Mouse (Mus musculus) mouse embryonic stem cell (cell line): ENCODE measurements around the gene Oosp1.

Experiments
- in situ Hi-C, 2 experiments: fragments of 300-500 bp; cut with MboI; formaldehyde crosslinking; loops; 1 replicate in 1 of 2; 3 replicates in 1 of 2; pipeline ENCODE4 v1.14.3; 2019 to 2020; ENCODE audit warnings: low sequenced_read_pairs in 2 of 2, low pct_unique_long_range_greater_than_20kb in 1 of 2, mixed read lengths in 1 of 2; ENCODE audit not compliant: unreplicated experiment in 1 of 2

Oosp1 gene

DNA sequence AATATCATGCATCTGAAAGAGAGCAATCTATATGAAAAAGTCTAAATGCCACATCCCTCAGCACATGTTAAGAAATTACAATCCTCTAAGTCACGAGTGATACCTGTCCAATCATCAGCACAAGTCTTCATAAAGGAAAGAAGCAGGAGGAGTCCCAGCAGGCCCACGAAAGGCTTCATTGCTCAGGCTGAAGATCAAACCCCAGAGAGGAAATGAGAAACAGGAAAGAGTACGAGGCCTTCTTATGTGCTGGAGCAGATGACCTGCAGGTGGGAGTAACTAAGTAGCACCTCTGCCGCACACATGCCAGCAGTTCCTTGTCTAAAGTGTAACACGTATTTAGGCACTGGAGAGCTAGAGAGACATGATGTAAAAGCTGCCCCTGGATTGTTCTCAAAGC, at the start of gene Oosp1:
TSS of gene Oosp1 (minus strand) at position 312 of the 400 bp plus-strand sequence.
- in situ Hi-C loops: no loop called here

DNA sequence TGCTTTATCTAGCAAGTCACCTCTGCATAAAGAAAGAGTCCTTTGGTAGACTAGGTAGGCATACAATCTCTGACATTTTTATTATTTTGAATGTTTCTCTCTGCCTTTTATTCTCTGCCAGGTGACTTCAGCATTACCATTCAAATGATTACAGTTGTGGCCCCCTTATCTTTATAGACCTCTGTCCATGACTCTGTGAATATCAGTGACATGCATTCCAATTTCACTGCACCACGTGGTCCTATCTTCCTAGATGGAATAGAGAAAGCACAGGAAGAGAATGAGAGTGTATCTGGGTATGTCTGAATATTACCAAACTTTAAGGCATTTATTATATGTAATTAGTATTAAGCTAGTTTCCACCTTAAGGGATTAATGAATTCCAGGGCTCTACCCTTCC, 45.5 kb upstream of the Oosp1 start:
- in situ Hi-C loops: no loop called here

DNA sequence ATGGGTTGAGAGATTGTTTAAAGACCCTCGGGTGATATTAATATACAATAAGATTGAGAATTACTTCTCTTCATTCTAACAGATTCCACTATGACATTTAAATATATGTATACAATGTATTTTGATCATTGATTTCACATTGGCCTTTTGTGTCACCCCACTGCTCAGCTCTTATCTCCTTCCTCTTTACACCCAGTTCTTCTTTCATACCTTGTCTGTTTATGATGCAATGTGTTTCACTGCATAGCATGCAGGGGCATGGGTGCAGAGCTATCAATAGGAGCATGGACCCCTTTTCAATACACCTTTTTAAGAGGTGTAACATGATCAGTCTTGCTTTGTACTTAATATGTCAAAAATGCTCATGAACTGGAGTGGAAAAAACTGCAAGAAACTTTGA, 39.3 kb upstream of the Oosp1 start:
- in situ Hi-C loops: no loop called here

DNA sequence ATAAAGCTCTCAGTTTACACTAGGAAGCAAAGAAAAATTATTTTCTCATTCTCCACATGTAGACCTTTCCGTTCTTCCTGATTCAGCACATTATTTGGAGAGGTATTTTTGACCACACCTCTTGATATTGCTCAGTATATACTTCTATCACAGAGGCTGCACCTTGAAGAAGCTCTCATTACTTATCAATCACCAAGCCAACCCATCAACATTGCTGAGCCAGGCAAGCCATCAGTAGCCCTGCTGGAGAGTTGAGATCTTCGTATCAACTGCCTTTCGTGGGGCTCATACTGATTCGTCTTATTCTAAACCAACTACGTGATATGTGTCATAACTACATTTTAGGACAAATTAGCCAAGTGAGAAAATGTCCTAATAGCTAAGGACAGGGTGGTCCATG, 36.4 kb upstream of the Oosp1 start:
- in situ Hi-C loops: no loop called here

DNA sequence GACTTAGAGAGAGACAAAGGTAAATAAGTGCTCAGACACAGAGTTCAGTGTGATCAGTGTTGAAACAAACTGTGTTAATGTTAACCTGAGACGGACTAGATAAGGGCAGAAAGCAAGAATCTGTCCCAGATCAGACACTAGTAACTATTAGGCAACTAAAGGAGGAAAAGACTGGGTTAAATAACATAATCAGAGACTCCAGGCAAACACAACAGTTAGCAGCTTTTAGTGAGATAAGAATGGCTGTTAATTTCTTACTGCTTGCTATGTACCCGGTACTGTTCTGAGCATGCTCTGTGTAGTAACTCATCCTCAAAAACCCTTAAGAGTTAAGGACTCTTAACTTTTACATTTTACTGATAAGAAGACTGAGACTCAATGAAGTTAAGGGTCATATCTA, 35.0 kb upstream of the Oosp1 start:
- in situ Hi-C loops: no loop called here

DNA sequence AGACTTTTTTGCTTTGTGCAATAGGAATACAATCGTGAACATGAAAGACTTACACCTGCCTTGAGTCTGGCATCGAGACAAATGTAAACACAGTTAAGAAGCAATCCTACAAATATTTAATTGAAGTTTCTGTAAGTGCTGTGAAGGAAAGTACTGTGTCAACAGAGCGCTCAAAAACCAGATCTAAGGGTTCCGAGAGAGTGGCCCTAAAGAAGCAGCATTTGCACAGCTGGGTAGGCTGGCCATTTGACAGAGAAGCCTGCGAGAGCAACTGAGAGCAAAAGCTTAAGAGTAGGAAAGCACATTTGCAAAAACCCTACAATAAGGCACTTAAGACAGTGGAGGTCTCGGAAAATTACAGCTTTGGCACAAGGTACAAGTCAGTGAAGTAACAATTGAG, 33.3 kb upstream of the Oosp1 start:
- in situ Hi-C loops: no loop called here

DNA sequence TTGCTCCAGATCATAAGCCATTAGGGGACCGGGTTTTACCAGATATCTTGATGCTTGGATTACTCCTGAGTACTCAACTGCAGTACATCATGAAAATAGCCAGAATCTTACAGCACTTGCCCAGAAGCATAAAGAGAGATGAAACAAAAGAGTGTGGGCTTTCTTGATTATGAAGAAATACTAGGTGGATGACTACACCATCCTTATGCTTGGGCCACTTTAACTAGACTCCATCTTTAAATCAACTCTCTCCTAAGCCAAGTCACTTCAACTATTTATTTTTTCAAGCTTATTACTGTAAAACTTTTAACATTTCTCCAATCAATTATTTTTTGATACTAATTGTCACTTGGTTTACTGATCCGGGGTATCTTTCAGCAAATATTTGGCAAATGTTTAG, 32.9 kb upstream of the Oosp1 start:
- in situ Hi-C loops: no loop called here

DNA sequence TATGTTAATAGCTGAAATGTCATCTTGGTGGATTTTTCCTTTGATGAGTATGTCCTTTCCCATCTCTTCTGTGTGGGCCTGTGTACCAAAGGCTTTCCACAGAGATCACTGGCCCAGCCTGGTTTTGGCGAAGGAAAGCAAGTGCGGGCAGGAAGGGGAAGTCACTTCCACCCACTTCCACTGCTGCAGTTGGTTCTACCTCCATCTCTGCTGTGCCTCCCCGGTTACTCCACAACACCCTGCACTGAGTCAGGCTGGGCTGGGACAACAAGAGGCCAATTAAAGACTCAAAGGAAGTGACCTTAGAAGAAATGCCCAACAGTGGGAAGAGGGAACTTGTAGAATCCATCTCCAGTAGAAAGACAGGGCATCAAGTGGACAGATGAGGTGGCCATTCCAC, 29.1 kb upstream of the Oosp1 start:
- in situ Hi-C loops: no loop called here

DNA sequence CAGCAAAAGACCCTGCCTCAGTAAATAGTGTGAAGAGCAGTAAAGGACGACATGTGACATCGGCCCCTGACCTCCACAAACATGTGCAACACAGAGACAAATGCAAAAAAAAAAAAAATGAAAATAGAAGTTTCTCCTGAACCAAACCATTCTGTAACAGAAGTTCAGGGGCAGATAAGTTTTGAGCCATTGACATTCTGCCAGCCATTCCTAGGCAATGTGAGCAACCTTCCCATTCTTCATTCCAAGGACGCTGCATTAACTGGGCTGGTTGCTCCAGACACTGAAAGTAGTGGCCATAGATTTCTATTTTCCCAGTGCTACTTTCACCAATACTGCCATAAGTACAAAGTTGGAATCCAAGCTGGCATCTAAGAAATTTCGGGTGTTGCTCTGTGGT, 21.5 kb upstream of the Oosp1 start:
- in situ Hi-C loops: no loop called here

DNA sequence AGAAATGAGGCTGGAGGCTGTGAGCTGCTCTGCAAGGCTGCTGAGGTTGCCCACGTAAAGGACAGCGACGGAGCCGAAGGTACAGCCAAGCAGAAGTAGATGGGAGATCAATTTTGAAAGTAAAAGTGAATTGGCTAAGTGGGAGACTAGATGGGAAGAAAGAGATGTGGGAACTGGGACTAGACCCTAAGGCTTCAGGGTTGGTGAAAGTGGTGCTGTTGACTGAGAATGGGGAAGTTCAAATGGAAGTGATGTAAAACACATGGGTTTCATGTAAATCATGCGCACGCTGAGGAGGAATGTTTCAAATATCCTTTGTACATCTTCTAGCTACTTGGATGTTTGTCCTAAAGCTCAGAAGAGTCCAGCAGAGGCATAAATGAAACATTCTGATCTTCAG, 7.4 kb upstream of the Oosp1 start:
- in situ Hi-C loops: no loop called here

DNA sequence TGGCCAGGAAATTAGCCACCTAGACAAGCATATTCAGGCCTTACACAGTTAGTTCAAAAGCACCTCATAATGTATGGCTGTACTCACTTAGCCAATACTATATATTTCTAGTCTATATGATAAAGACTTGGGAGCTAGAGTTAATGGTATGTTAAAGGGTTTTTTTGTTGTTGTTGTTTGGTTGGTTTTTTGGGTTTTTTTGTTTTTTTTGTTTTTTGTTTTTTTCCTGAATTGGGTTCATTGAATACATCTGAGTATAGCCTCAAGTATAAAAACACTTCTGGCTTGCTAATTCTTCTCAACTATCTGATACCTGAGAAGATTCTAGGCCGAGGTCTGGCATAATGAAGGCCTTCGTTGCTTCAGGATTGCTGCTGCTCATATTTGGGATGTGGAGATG, 5.8 kb upstream of the Oosp1 start, which contains the start of gene Oosp3:
TSS of gene Oosp3 (plus strand) at position 301 of the 400 bp plus-strand sequence.
- in situ Hi-C loops: no loop called here

DNA sequence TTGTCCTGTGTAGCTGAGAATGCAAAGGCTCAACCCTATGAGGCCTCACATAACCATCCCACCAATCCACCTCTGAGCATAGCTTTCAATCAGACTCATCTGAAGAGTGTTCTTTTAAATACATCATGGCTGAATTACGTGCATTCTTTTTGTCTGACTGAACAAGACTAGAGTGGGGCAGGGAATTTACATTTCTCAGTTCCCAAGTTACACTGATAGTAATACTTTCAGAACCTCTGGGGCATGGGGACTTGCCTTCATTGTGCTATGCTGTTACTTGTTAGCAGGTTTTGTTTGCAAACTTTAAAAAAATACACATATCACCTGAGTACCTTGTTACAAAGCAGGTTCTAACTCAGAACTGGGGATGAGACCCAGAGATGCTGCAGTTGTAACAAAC, 504 bp upstream of the Oosp1 start:
- in situ Hi-C loops: no loop called here

DNA sequence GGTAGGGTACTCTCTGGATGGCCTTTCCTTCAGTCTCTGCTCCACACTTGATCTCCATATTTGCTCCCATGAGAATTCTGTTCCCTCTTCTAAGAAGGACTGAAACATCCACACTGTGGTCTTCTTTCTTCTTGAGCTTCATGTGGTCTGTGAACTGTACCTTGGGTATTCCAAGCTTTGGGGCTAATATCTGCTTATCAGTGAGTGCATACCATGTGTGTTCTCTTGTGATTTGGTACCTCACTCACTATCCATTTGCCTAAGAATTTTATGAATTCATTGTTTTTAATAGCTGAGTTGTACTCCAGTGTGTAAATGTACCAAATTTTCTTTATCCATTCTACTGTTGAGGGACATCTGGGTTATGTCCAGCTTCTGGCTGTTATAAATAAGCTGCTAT, 29.4 kb downstream of the Oosp1 start:
- in situ Hi-C loops: no loop called here

DNA sequence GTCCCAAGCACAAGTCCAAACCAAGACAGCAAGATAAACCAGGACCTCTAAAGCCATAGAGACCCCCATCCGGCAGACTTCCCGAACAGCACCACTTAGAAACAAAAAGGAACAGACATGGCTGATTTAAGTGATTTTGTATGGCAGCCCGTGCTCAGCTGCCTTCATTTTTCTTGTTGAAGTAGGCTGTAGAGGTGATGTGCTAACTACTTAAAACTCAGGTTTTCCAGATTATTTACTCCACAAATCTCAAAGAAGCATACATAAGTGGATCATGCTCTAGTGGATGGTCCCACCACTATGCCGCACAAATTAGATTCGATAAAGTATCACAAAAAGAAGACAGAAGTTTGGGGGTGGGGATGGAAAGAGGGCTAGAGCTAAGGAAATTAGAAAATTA, 30.5 kb downstream of the Oosp1 start, which contains the start of gene Oosp2:
TSS of gene Oosp2 (minus strand) at position 101 of the 400 bp plus-strand sequence.
- in situ Hi-C loops: no loop called here

DNA sequence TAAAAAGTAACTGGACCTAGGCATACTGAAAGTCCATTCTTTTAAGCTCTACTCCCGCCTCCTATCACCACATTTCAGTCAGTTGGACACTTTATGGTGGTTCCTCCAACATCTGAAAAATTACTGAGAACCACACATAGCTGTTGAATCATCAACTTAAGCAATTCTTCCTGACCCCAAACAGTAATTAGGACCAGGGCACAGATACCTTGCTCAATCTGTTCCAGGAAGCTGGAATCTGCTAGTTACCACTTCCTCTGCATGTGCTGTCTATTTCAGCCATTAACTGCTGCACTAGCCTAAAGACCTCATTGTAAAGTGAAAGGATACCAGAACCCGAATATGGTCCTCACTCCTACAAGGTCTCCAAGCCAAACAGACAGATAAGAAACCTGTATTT, 31.8 kb downstream of the Oosp1 start:
- in situ Hi-C loops: no loop called here

DNA sequence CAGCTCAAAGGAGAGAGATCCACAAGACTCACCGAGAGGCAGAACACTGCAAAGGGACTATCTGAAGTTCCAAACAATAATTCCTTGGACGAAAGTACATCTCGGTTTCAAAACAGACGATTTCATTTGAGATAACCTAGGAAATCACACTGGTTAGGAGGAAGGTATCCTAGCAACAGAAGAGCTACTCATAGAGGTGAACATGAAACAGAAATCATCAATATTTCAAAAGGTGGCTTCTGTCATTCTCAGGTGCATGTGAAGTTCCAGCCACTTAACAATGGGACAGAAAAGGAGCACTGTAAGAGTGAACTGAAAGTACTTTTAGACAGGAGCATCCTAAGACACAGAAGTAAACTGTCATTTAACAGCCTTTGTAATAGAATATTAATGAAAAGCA, 41.4 kb downstream of the Oosp1 start:
- in situ Hi-C loops: no loop called here

DNA sequence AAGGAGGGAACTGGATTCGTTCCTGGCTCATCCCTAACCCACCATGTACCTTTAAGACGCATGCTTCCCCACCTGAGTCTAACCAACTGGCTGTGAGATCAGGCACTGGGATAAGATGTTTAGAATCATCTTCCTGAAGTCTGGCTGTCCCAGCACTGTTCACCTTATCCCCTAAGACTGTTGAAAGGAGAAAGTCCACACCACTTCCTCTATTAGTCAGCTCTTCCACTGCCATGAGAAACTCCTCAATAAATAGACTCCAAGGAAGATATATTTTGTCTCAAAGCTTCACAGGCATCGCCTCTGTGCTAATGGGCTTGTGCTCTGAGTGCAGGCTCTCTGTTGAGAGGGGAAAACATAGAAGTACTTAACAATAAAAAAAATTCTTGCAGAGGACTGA, 44.8 kb downstream of the Oosp1 start:
- in situ Hi-C loops: no loop called here

DNA sequence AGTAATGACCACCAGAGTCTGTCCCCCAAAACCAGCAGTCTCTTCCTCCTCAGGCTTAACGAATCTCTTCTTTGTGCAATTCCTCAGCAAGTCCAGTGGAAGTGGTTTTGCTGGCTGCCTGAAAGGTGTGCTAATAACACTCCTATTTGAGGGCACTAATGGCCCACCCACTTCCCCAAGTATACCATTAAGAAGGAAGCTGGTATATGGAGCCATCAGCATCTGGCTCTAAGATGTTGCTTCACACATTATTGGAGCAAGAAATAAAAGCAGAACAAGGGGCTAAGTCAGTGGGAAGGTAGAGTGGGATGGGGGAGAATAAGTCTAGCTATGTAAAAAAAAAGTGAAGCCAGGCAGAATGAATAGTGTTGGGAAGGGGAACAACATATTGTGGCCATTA, 50.2 kb downstream of the Oosp1 start, which contains the start of gene Ms4a3:
TSS of gene Ms4a3 (minus strand) at position 120 of the 400 bp plus-strand sequence.
- in situ Hi-C loops: no loop called here

DNA sequence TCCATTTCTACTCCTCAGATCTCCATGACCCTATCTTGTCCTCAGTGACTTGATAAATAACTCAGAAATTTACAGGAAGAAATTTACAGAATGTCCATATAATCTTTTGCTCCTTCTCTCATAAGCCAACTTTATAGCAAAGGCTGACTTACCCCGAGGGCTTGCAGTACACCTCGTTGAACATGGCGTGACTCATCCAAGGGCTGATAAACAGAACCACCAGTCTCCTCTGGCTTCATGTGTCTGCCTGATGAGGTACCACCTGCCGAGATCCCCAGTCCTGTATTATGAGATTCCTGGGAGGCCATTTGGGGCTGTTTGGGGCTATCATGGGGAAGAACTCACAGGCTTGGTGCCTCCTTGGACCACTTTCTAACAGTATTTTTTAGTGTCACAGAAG, 51.9 kb downstream of the Oosp1 start:
- in situ Hi-C loops: no loop called here

DNA sequence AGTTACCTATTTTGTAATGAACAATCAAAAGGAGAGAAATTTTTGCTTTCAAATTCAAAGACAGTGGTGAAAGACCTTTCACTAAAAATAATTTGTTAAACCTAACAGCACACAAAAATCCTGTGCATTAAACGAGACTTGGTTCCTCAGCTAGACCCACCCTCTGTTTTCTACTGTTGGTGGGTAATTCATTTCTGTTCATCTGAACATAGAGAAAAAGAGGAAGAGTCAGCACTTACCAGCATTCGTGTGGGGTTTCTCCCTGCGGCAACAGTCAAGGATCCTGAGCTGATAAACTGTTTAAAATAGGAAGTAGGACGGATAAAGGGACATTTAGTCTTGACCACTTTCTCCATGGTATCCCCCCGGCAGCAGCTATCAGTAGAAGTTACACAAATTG, 55.4 kb downstream of the Oosp1 start:
- in situ Hi-C loops: no loop called here

DNA sequence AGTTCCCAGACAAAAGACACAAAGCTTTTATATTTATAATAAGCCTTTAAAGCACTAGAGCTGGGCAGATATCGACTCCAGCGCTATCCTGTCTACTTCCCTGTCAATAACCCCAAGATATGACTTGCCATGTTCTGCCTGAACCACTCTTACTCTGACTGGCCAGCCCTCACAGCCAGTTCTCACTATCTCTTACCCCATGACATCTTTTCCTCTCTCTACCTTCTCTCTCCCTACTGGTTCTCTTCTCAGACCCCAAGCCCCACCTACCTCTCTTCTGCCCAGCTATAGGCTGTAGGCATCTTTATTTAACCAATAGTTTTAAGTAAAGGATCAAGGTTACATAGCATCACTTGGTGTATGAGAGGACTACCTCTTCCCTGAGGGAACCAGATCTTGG, 56.6 kb downstream of the Oosp1 start:
- in situ Hi-C loops: no loop called here
